Mouse (Mus musculus) neural tube, embryonic 13.5 days (tissue): ENCODE measurements at regions not wholly inside any gene's neighbourhood (a gene's known extent, or its start where the extent isn't known, plus 50 kb on each side); places are given as distances from the start of the nearest gene placed in this dataset.

Source experiments
- ATAC-seq: fragments of 200-750 bp; cut with Nextera tagmentation; 2 replicates; pipeline ENCODE4 v1.8.0; 2017; ENCODE audit warnings: low read depth, mild to moderate bottlenecking, moderate TSS enrichment, moderate library complexity
- H3K27ac ChIP-seq: fragments of 300-500 bp; sonication (generic); replicated peaks from 2 replicates; pipeline ENCODE4 v1.5.1; 2015; ENCODE audit warnings: moderate library complexity, mild to moderate bottlenecking, inconsistent platforms
- H3K27me3 ChIP-seq: fragments of 300-500 bp; sonication (generic); 2 replicates; pipeline ENCODE4 v1.6.1; 2015; ENCODE audit warnings: mild to moderate bottlenecking, inconsistent platforms
- H3K36me3 ChIP-seq: fragments of 300-500 bp; sonication (generic); 2 replicates; pipeline ENCODE4 v1.6.1; 2015; ENCODE audit warnings: mild to moderate bottlenecking, inconsistent platforms
- H3K4me1 ChIP-seq: fragments of 300-500 bp; sonication (generic); replicated peaks from 2 replicates; pipeline ENCODE4 v1.6.1; 2015; ENCODE audit warnings: inconsistent platforms
- H3K4me2 ChIP-seq: fragments of 300-500 bp; sonication (generic); 2 replicates; pipeline ENCODE4 v1.6.1; 2015; ENCODE audit warnings: inconsistent platforms, mild to moderate bottlenecking, moderate library complexity
- H3K4me3 ChIP-seq: fragments of 300-500 bp; sonication (generic); 2 replicates; pipeline ENCODE4 v1.5.1; 2015; ENCODE audit warnings: mild to moderate bottlenecking, inconsistent platforms
- H3K9ac ChIP-seq: fragments of 300-500 bp; sonication (generic); 2 replicates; pipeline ENCODE4 v1.6.1; 2015; ENCODE audit warnings: moderate library complexity, mild to moderate bottlenecking, inconsistent platforms
- H3K9me3 ChIP-seq: fragments of 300-500 bp; sonication (generic); 2 replicates; pipeline ENCODE4 v1.6.1; 2016; ENCODE audit warnings: inconsistent platforms
- WGBS: fragments of 180-500 bp; shearing (Covaris S2); methylation state at CpG from one replicate; pipeline ENCODE4 v1.1.7; 2015; 5-methylcytosine and 5-hydroxymethylcytosine counted together

- H3K9ac ChIP-seq: no peak overlapping the region
- H3K4me1 ChIP-seq: no peaks in the 10 kb centered on the region
- no peak overlapping the region for H3K4me2 ChIP-seq
- no peak overlapping the region for H3K27ac ChIP-seq
- H3K4me3 ChIP-seq: no peak overlapping the region
- H3K36me3 ChIP-seq: no peaks in the 10 kb centered on the region
- ATAC-seq: no peak
- 54% methylated on average over 1 of the region's 1 CpGs for WGBS
- H3K9me3 ChIP-seq: no peaks in the 10 kb centered on the region
- no peaks in the 10 kb centered on the region for H3K27me3 ChIP-seq
Measured at GRCm38 (mm10) chr12:119024063-119024462, 57.8 kb upstream of the Abcb5 start.
